Mouse (Mus musculus): ENCODE results near the gene Rhbdl3.
"Not testable (repeated sequence)": the region's sequence is repeated elsewhere in the genome, so short reads cannot be mapped to it uniquely, and the experiment has no call there.

The Rhbdl3 gene

GRCm38 (mm10) chr11:80312565-80312964, 11.9 kb downstream of the Rhbdl3 start:
- DNase-seq (ENCODE audit: low spot score in 2 of 2), result no peak

- DNase-seq (ENCODE audit: low spot score in 2 of 2), result no peak
Observed at GRCm38 (mm10) chr11:80313462-80313861, 12.8 kb downstream of the Rhbdl3 start.

GRCm38 (mm10) chr11:80313944-80314343, 13.2 kb downstream of the Rhbdl3 start:
- DNase-seq (ENCODE audit: low spot score in 2 of 2), result no peak

GRCm38 (mm10) chr11:80315743-80316639, 15.3 kb downstream of the Rhbdl3 start:
- no peak for DNase-seq (ENCODE audit: low spot score in 2 of 2)

GRCm38 (mm10) chr11:80323255-80323654, 22.5 kb downstream of the Rhbdl3 start:
- DNase-seq (ENCODE audit: low spot score in 2 of 2), result no peak

- DNase-seq (ENCODE audit: low spot score in 2 of 2), result no peak
Observed at GRCm38 (mm10) chr11:80324636-80325035, 23.9 kb downstream of the Rhbdl3 start.

GRCm38 (mm10) chr11:80332709-80333400, 32.1 kb downstream of the Rhbdl3 start:
- no peak for DNase-seq (ENCODE audit: low spot score in 2 of 2)

- no peak for DNase-seq (ENCODE audit: low spot score in 2 of 2)
Observed at GRCm38 (mm10) chr11:80335609-80336350, 35.1 kb downstream of the Rhbdl3 start.

GRCm38 (mm10) chr11:80336351-80336730, 35.6 kb downstream of the Rhbdl3 start:
- peak; percentile 13 to 21 for DNase-seq (ENCODE audit: low spot score in 2 of 2)

- DNase-seq (ENCODE audit: low spot score in 2 of 2), result no peak
Observed at GRCm38 (mm10) chr11:80342482-80342881, 41.8 kb downstream of the Rhbdl3 start.

- peak; percentile 30 to 67 for DNase-seq (ENCODE audit: low spot score in 2 of 2)
Observed at GRCm38 (mm10) chr11:80351832-80352430, 51.2 kb downstream of the Rhbdl3 start.

- DNase-seq (ENCODE audit: low spot score in 2 of 2), result peak in 1 of 2 experiments; percentile 16
Observed at GRCm38 (mm10) chr11:80354832-80355231, 54.1 kb downstream of the Rhbdl3 start.

- DNase-seq (ENCODE audit: low spot score in 2 of 2), result no peak
Observed at GRCm38 (mm10) chr11:80368949-80369348, 68.2 kb downstream of the Rhbdl3 start.

- DNase-seq (ENCODE audit: low spot score in 2 of 2), result no peak
Observed at GRCm38 (mm10) chr11:80376651-80377050, 75.9 kb downstream of the Rhbdl3 start.

GRCm38 (mm10) chr11:80377712-80378451, 77.2 kb downstream of the Rhbdl3 start, which contains the start of gene 5730455P16Rik:
Gene 5730455P16Rik, minus strand, starts transcription at chr11:80378034.
- DNase-seq (ENCODE audit: low spot score in 2 of 2), result peak; percentile 77 to 82

- not testable (repeated sequence) for DNase-seq (ENCODE audit: low spot score in 2 of 2)
Observed at GRCm38 (mm10) chr11:80378452-80379068, 77.8 kb downstream of the Rhbdl3 start.

GRCm38 (mm10) chr11:80379184-80379583, 78.5 kb downstream of the Rhbdl3 start:
- DNase-seq (ENCODE audit: low spot score in 2 of 2), result not testable (repeated sequence)

GRCm38 (mm10) chr11:80382626-80383018, 81.9 kb downstream of the Rhbdl3 start:
- DNase-seq (ENCODE audit: low spot score in 2 of 2), result no peak

- peak; percentile 97 for DNase-seq (ENCODE audit: low spot score in 2 of 2)
Observed at GRCm38 (mm10) chr11:80383019-80383625, 82.4 kb downstream of the Rhbdl3 start, which contains the start of gene Zfp207. Gene Zfp207, plus strand, starts transcription at chr11:80383279.

- DNase-seq (ENCODE audit: low spot score in 2 of 2), result peak; percentile 35 to 42
Observed at GRCm38 (mm10) chr11:80383626-80384046, 82.9 kb downstream of the Rhbdl3 start.

All from heart, adult 9 months (tissue).